Mouse (Mus musculus) lung, adult 2 months (tissue): Measurements from ENCODE around the gene Parp11.

Source experiments
- CTCF ChIP-seq: fragments of 200-500 bp; IDR thresholded peaks from 2 replicates; pipeline ENCODE4 v1.5.1; 2011; ENCODE audit warnings: mild to moderate bottlenecking, low read length, control low read depth; ENCODE audit not compliant: insufficient read depth
- POLR2A ChIP-seq: fragments of 200-500 bp; IDR thresholded peaks from 2 replicates; pipeline ENCODE4 v1.6.1; 2011; ENCODE audit warnings: low read depth, mild to moderate bottlenecking, control low read depth, low read length, borderline replicate concordance; ENCODE audit errors: extremely low read depth

DNA sequence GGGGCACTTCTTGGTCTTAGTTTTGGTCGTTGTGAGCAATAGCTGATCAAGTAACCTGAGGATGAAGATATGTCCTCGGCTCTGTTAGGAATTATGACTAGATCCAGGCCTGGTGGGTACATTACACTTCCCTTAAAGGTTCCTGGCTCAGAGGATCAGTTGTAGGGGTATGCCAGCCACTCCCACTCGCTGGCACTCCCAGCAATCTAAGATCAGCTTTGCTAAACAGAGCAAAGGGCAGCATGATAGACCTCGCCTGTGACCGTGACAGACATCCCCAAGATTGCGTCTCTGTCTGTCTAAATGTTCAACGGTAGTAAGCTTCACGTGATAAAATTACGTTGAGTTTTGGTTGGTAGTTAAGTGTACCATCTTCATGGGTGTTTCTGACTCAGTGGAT is 47.7 kb downstream of the Parp11 start:
- TF ChIP-seq POLR2A (no peak), CTCF (no peak)
